Mouse (Mus musculus): ENCODE measurements at regions not wholly inside any gene's neighbourhood (a gene's known extent, or its start where the extent isn't known, plus 50 kb on each side); places are given as distances from the start of the nearest gene placed in this dataset.

DNA sequence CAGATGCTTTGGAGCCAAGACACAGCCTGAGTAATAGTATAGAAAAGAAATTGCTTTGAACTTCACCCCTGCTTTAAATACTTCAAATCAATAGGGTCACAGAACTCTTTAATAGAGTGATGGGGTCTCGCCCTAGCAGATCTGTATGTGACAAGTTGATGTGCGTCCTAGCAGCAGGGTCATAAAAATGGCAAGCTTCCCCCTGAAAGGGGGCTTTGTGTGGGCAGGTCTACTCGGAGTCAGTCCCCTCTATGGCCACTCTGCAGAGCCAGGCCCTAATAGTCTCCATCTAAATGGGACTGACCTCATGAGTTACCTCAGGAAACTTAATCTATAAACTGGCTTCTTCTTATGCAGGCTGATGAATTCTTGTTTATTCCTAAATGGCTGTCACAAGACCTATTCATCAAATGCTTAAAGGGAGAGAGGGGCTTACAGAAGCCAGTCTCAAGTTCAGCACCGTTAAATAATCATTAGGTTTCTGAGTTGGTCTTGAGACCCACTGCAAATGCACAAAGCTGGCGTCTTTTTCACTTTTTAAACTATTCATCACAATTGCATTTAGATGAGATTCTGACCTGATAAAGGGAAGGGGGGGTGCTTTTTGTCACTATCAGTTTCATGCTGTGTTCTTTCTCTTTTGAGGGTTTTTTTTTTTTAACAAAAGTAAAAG lies 457.0 kb upstream of the Fam92a start:
- Histone ChIP-seq H3K27ac (ENCODE audit: control insufficient read depth, insufficient read depth, low read depth, low read length, poor library complexity) (no peak overlapping the region), H3K4me3 (replicated peaks; ENCODE audit: control insufficient read depth, low read depth, low read length) (no peak overlapping the region), H3K4me1 (ENCODE audit: control insufficient read depth, insufficient read depth, low read length) (no peaks in the 10 kb centered on the region)
- TF ChIP-seq CTCF (IDR thresholded peaks at IDR 0.05; ENCODE audit: control insufficient read depth, insufficient read depth, low read length) (no peak), POLR2A (IDR thresholded peaks at IDR 0.05; ENCODE audit: borderline replicate concordance, control insufficient read depth, low read depth, low read length) (no peak)
- WGBS, result 72% methylated on average over 5 of the region's 5 CpGs

DNA sequence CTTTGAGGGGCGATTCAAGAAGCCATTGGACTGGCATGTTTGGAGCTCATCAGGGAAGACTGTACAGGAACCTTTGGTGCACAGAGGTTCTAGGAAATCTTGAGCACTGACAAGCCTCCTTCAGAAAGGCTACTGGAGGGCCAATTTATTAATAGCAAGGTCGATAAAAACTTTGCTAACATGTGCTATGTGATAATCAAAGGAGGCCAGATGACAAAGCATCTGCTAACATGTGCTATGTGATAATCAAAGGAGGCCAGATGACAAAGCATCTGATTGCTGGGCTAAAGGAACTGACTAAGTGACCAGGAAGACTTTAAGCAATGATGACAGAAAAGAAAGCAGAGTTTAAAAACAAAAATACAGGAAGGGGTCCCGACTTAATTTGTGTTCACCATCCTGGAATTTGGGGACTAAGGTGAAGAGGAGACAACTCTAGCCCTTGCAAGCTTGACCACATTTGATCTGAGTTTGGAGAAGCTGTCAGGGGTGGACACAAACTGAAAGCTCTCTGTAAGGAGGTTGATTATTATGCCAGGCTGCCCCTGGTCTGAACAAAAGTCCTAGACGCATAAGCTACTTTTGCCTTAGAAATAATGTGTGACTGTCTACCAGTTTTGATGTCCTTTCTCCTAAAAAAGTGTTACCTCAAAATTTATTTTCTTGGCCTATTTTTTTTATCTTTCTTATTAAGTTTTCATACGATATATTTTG lies 455.5 kb upstream of the Fam92a start:
- Histone ChIP-seq H3K4me3 (replicated peaks; ENCODE audit: control insufficient read depth, low read depth, low read length) (no peak overlapping the region), H3K4me1 (ENCODE audit: control insufficient read depth, insufficient read depth, low read length) (no peaks in the 10 kb centered on the region), H3K27ac (ENCODE audit: control insufficient read depth, insufficient read depth, low read depth, low read length, poor library complexity) (no peak overlapping the region)
- TF ChIP-seq CTCF (IDR thresholded peaks at IDR 0.05; ENCODE audit: control insufficient read depth, insufficient read depth, low read length), result no peak
- TF ChIP-seq POLR2A (IDR thresholded peaks at IDR 0.05; ENCODE audit: borderline replicate concordance, control insufficient read depth, low read depth, low read length), result no peak
- WGBS, result 68% methylated on average over 5 of the region's 5 CpGs

DNA sequence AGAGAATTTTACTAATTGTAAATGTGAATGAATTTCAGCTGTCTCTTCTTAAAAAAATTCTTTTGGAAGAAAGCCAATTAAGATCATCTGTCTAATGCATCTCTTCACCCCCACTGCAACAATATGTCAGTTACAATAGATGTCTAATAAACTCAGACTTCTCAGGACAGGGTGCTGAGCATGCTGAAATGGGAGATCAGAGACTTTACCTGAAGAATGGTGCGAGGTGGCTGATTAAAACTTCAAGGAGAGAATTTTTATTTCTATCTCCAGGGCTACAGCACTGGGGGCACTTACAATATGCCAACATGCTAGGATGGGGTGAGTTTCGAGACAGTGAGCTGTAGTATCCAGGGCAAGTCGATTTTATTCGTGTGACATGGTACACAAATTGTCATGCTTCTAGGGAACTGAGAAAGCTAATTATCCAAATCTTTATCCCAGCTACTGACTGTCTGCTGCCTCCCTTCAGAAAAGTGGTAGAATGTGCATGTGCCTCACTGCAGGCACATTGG lies 449.0 kb upstream of the Fam92a start:
- H3K4me3 ChIP-seq (replicated peaks; ENCODE audit: control insufficient read depth, low read depth, low read length), result no peak overlapping the region
- no peak for TF ChIP-seq CTCF (IDR thresholded peaks at IDR 0.05; ENCODE audit: control insufficient read depth, insufficient read depth, low read length)
- TF ChIP-seq POLR2A (IDR thresholded peaks at IDR 0.05; ENCODE audit: borderline replicate concordance, control insufficient read depth, low read depth, low read length), result no peak
- H3K27ac ChIP-seq (ENCODE audit: control insufficient read depth, insufficient read depth, low read depth, low read length, poor library complexity), result no peak overlapping the region
- H3K4me1 ChIP-seq (ENCODE audit: control insufficient read depth, insufficient read depth, low read length), result no peaks in the 10 kb centered on the region
- 79% methylated on average over 4 of the region's 4 CpGs for WGBS

DNA sequence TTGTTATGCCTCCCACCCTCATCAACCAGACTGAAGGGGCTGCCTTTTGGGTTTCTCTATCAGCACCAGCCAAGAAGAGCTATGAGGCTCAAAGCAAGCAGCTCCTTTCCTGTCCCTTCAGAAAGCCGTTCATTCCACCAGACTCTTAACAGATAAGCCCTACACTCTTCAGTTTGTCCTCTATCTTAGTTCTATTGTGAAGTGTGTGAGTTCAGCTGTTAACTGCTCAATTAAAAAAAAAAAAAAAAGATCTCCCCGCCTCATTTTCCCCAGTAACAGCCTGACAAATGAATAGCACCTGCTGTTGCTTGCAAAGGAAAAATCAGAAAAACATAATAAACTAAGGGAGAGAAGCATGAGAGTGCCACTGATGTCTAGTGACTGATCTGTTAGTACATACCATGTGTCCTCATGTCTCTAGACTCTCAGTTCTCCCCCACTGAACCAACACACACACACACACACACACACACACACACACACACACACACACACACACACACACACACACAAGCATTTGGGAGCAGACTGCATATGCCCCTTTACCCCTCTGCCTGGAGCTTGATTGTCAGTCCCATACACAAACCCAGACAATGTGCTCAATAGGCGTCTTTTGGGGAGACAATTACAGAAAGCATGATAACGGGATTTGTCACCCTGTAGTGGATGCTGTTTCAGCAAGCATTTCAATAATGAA lies 448.4 kb upstream of the Fam92a start:
- H3K4me3 ChIP-seq (replicated peaks; ENCODE audit: control insufficient read depth, low read depth, low read length), result no peak overlapping the region
- H3K27ac ChIP-seq (ENCODE audit: control insufficient read depth, insufficient read depth, low read depth, low read length, poor library complexity), result no peak overlapping the region
- 71% methylated on average over 4 of the region's 4 CpGs for WGBS
- no peaks in the 10 kb centered on the region for H3K4me1 ChIP-seq (ENCODE audit: control insufficient read depth, insufficient read depth, low read length)
- TF ChIP-seq POLR2A (IDR thresholded peaks at IDR 0.05; ENCODE audit: borderline replicate concordance, control insufficient read depth, low read depth, low read length) (no peak), CTCF (IDR thresholded peaks at IDR 0.05; ENCODE audit: control insufficient read depth, insufficient read depth, low read length) (no peak)

DNA sequence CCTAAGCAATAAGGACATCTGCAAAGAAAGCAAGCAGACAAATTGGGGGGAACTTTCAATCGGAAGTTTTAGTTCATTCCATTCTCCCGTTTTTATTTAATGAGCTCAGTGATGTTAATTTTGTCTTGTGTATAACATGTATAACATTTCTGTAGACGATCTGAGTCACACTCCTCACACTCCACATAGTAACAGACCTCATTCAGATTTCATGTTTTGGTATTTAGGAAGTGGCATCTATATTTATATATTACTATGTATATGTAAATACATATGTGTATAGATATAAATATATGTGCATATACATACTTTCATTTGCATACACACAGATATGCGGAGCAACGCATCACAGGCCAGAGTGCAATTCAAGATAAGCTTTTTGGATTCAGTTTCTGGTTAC lies 444.9 kb upstream of the Fam92a start:
- Histone ChIP-seq H3K4me3 (replicated peaks; ENCODE audit: control insufficient read depth, low read depth, low read length) (no peak overlapping the region), H3K27ac (ENCODE audit: control insufficient read depth, insufficient read depth, low read depth, low read length, poor library complexity) (no peak overlapping the region), H3K4me1 (ENCODE audit: control insufficient read depth, insufficient read depth, low read length) (no peaks in the 10 kb centered on the region)
- 70% methylated on average over 5 of the region's 5 CpGs for WGBS
- TF ChIP-seq POLR2A (IDR thresholded peaks at IDR 0.05; ENCODE audit: borderline replicate concordance, control insufficient read depth, low read depth, low read length), result no peak
- no peak for TF ChIP-seq CTCF (IDR thresholded peaks at IDR 0.05; ENCODE audit: control insufficient read depth, insufficient read depth, low read length)

DNA sequence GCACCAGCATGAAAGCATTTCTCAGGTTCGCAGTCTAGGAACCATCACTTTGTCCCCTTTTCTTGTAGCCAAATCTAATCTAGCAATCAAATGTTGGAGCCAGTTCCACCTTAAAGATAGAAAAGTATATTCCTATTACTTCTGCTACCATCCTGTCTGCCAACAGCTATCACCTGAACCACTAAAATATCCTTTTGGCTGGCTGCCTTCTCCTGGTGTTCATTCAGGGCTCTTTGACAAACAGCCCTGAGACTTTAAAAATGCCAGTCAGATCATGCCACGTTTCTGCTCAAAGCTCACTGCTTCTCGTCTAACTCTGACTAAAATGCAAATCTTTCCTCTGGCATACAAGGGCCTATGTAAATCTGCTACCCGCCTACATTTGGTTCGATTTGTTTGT lies 439.7 kb upstream of the Fam92a start:
- no peak overlapping the region for H3K27ac ChIP-seq (ENCODE audit: control insufficient read depth, insufficient read depth, low read depth, low read length, poor library complexity)
- no peak overlapping the region for H3K4me3 ChIP-seq (replicated peaks; ENCODE audit: control insufficient read depth, low read depth, low read length)
- TF ChIP-seq POLR2A (IDR thresholded peaks at IDR 0.05; ENCODE audit: borderline replicate concordance, control insufficient read depth, low read depth, low read length), result no peak
- TF ChIP-seq CTCF (IDR thresholded peaks at IDR 0.05; ENCODE audit: control insufficient read depth, insufficient read depth, low read length), result no peak
- WGBS, result 72% methylated on average over 5 of the region's 5 CpGs
- no peaks in the 10 kb centered on the region for H3K4me1 ChIP-seq (ENCODE audit: control insufficient read depth, insufficient read depth, low read length)

DNA sequence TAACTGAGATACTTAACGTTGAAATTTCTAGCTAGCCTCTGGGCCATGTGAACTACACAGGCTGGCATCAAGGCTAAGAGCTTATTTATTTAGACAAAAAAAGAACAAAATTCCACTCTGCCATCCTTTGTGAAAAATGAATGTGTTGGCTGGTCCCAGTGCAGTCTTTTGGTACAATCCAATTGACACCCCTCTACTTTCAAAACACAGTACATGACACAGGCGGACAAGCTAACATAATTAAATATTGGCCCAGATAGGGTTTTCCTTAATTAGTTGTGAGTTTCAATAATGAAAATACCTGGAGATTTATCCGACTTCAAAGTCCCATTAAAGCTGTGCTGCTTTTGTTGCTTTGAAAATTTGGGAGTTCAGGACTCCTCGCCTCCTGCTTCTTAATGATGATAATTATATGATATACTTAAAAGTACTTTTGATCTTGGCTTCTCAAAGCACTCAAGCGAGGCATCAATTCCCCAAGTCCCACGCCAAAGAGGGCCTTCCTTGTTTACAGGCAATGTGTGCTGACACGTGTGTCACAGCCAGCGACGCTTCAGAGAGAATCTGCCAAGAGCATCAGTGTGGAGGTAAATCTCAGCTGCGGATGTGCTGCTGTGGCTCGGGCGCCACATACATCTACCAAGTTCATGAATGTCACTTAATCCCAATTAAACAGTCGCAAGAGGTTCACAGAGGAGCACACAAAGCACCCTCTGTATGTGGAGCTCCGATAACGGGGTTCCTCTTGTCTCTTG lies 429.5 kb upstream of the Fam92a start:
- Histone ChIP-seq H3K4me3 (replicated peaks; ENCODE audit: control insufficient read depth, low read depth, low read length) (no peak overlapping the region), H3K4me1 (ENCODE audit: control insufficient read depth, insufficient read depth, low read length) (no peaks in the 10 kb centered on the region), H3K27ac (ENCODE audit: control insufficient read depth, insufficient read depth, low read depth, low read length, poor library complexity) (no peak overlapping the region)
- TF ChIP-seq CTCF (IDR thresholded peaks at IDR 0.05; ENCODE audit: control insufficient read depth, insufficient read depth, low read length), result no peak
- TF ChIP-seq POLR2A (IDR thresholded peaks at IDR 0.05; ENCODE audit: borderline replicate concordance, control insufficient read depth, low read depth, low read length), result no peak
- WGBS, result 87% methylated on average over 15 of the region's 15 CpGs

Measured in bone marrow, adult 2 months (tissue).